Mouse (Mus musculus) kidney, adult 18-20 months (tissue): ENCODE measurements around the gene Bhlhe40.
A peak's percentile ranks its signal among the peaks of the same experiment; 100 is the strongest.

ENCODE experiments used
- DNase-seq: peaks from one replicate; pipeline ENCODE4 v3.0.0; 2021

Gene Bhlhe40

DNA sequence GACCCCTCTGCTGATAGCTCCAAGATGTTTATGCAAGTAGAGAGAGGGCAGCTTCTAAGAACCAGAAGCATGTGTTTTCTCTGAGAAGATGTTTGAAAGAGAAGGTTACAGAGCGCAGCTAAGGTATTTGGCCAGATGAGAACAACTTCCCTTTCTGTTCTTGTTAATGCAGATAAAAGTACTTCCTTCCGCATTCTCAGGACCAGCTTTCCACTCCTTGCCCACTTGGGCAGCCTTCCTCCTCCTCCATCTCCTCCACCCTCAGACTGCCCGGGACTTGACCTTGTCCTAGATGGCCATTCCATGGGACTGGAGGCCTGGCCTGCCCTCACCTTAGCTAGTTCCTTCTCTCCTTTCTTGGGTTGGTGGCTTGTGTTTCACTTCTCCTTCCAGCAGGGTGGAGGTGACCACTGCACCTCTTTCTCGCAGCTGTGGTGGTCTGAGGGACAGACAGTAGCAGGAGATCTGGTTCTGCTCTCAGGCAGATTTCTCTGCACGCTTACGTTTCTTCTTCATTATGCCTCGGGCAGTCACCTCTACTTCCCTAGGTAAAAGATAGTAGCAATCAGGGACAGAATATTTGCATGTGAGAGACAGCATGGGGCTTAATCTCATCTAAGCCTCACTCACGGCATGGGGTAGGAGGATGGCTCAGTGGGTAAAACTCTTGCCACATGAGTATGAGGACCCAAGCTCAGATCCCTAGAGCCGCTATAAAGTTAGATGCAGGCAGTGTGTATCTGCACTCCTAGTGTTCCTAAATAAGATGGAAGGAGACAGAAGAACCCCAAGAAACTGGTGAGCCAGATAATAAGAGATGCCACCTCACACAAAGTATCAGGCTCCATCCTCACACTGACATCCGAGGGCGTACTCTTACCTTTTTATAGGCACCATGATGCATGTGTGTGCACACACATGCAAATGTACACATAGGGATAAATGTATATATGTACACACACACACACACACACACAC is 35.7 kb downstream of the Bhlhe40 start:
- DNase-seq, result no peak

GRCm38 (mm10) chr6:108696822-108697202 is 36.4 kb downstream of the Bhlhe40 start:
- no peak for DNase-seq

- DNase-seq, result no peak
Measured at GRCm38 (mm10) chr6:108697345-108697744, 36.9 kb downstream of the Bhlhe40 start.

- DNase-seq, result no peak
Measured at GRCm38 (mm10) chr6:108698343-108698870, 38.0 kb downstream of the Bhlhe40 start.

DNA sequence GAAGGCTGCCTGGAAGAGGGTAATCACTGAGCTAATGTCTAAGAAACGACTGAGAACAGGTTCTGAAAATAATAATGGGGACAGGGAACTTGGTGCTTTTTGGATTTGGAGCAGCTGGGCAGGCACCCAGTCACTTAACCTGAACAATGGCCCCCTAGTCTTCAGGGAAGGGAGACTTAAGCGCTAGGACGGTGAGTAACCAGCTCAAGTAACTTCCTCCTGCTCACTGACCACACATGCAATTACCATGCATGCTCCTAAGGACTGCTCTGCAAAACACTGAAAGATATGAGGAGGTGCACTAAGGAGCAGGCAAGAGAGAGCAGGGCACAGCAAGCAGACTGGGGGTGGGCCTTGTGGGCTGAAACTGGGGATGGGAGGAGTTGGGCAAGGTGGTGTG is 39.2 kb downstream of the Bhlhe40 start:
- DNase-seq, result no peak

DNA sequence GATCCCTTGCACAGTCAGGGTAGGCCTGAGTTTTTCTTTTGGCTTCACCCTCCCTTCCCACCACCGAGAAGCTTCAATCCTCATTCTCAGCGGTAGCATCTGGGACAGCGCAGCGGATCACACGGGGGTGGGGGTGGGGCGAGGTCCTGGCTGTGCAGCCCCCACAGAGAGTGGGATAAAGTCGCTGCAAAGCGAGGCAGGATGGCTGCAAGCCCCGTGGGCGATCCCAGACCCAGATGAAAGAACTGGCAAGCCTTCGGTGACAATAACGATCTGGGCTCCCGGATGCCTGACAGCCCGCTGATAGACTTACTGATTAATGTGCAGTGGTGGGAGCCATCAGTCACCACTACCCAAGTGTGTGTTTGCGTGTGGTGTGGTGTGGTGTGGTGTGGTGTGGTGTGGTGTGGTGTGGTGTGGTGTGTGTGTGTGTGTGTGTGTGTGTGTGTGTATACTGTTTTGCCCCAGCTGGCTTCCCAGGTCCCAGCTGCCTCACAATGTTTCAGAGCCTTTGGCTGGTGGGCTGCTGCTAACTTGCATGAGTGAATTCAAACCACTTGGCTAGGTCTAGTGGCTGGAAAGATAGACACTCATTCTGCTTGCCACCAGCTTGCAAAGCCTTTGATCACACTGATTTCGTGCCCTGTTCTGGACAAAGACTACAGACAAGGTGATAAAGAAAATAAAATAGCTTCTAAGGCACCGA is 40.4 kb downstream of the Bhlhe40 start:
- DNase-seq, result no peak

GRCm38 (mm10) chr6:108702648-108703047 is 42.2 kb downstream of the Bhlhe40 start:
- no peak for DNase-seq

GRCm38 (mm10) chr6:108703085-108703484 is 42.7 kb downstream of the Bhlhe40 start:
- DNase-seq, result no peak

- DNase-seq, result no peak
Measured at GRCm38 (mm10) chr6:108704316-108705080, 44.1 kb downstream of the Bhlhe40 start.

DNA sequence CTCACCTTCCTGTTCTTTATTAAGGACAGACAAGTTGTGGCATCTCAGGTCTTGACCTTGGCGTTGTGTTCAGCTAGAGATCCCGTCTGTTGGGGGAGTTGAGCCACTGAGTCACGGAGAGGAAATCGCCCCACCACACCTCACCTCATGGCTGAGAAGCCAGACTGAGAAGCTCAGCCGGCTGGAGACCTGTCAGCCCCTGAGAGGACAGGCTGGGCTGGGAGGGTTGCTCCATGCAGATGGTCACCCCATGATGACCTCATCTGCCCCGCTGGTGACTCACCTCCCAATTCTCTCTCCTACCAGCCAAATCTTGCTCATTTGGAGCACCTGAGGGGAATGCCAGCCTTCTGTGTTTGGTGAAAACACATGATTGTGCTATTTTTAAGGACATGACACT is 45.5 kb downstream of the Bhlhe40 start:
- no peak for DNase-seq

- DNase-seq, result no peak
Measured at GRCm38 (mm10) chr6:108706994-108707645, 46.7 kb downstream of the Bhlhe40 start.

GRCm38 (mm10) chr6:108709131-108709470 is 48.7 kb downstream of the Bhlhe40 start:
- no peak for DNase-seq

- DNase-seq, result peak; percentile 87
Measured at GRCm38 (mm10) chr6:108709471-108710231, 49.2 kb downstream of the Bhlhe40 start.

GRCm38 (mm10) chr6:108710667-108711066 is 50.2 kb downstream of the Bhlhe40 start:
- DNase-seq, result no peak

DNA sequence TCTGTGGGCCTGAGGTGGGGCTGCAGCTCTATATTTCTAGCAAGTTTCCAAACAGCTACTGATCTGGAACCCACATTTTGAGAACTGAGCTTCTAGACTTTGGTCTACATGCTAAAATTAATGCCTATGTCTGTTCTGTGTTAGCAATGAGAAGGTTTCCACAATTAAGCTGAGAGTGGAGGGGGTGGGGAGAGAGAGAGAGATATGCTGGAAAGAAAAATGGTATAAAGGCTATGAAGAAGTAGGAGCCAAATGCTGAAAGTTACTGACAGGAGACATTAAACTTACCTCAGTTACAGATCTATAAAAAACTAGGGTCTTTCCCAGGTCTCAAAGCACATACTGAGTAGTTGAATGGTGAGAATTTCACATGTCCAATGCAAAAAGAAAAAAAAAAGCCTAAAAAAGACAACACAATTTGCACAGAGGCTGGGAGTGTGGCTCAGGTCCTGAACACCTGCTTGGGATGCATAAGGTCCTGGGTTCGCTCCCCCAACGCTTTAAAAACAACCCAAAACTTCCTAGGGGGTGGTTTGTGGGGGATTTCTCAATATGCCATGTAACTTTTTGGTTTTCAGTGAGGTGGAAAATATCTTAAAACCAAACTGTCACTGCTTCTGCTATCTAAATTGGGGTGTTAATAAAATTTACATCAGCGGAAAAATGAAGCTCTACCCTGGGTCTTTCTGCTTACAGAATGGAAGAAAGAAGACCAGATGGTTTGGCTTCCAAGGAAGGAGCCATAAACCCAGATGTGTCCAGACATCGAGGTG is 50.9 kb downstream of the Bhlhe40 start:
- DNase-seq, result no peak

GRCm38 (mm10) chr6:108712148-108712547 is 51.7 kb downstream of the Bhlhe40 start:
- DNase-seq, result no peak

DNA sequence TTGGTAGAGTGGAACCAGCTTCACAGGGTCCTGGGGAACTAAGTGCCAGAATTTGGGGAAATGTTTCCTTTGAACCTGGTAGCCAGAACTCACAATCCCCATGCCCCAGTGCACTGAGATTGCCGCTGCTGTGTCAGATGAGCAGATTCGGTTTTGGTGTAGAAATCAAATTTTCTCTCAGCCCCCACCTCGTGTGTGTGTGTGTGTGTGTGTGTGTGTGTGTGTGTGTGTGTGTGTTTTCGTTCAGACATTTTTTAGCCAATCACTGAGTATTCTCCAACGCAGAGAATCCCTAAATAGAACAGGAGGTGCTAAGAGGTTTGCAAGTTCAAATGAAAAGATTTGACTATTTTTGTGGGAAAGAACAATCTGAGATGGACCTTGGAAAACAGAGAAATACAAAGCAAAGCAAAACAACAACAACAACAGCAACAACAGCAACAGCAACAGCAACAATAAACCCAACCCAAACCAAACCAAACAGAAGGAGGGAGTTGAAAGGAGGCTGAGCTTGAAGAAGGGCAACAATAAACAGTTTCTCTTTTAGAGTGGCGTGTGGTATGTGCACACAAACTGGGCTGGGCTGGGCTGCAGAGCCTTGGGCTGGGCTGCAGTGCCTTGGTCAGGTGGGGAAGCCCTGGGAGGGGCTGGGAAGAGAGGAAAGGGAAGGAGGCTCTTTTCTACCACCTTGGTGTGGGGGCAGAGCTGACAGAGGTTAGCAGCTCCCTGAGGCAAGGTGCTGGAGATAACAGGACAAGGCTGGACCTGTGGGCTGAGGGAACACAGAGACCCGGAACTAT is 52.9 kb downstream of the Bhlhe40 start:
- no peak for DNase-seq
